Mouse (Mus musculus) brain, embryonic 14.5 days (tissue): ENCODE measurements around the gene Olfr1076. TPM values are rescaled to one million over a fixed set of nuclear protein-coding genes. Genes with fewer than 3 reads are reported as not detected.
"Not testable (repeated sequence)": the region's sequence is repeated elsewhere in the genome, so short reads cannot be mapped to it uniquely, and the experiment has no call there.

Experiments
- DNase-seq: peaks from one replicate; pipeline ENCODE4 v3.0.0-alpha.2; 2011; ENCODE audit warnings: low read depth
- CTCF ChIP-seq: fragments of 200-500 bp; IDR thresholded peaks from 2 replicates; pipeline ENCODE4 v1.5.1; 2012; ENCODE audit warnings: inconsistent platforms, mild to moderate bottlenecking, moderate library complexity, borderline replicate concordance; ENCODE audit not compliant: insufficient read depth, insufficient read length; ENCODE audit errors: extremely low read depth
- POLR2A ChIP-seq: fragments of 200-500 bp; IDR thresholded peaks from 2 replicates; pipeline ENCODE4 v1.6.1; 2012; ENCODE audit warnings: mild to moderate bottlenecking, inconsistent platforms, borderline replicate concordance; ENCODE audit not compliant: poor library complexity, insufficient read depth, insufficient read length, severe bottlenecking; ENCODE audit errors: extremely low read depth
- polyA plus RNA-seq: library from polyadenylated mRNA; depleted of rRNA; stranded (reverse); fragments of >200 nt; gene quantifications from 2 replicates; pipeline ENCODE4 v1.2.3, GENCODE M21; 2012; rRNA removed

Gene Olfr1076
- polyA plus RNA-seq, result not detected in 2 replicates

GRCm38 (mm10) chr2:86508161-86508560 is at the start of gene Olfr1076:
Gene Olfr1076, plus strand, starts transcription at chr2:86508461.
- no peak for DNase-seq
- TF ChIP-seq CTCF (no peak), POLR2A (no peak)

DNA sequence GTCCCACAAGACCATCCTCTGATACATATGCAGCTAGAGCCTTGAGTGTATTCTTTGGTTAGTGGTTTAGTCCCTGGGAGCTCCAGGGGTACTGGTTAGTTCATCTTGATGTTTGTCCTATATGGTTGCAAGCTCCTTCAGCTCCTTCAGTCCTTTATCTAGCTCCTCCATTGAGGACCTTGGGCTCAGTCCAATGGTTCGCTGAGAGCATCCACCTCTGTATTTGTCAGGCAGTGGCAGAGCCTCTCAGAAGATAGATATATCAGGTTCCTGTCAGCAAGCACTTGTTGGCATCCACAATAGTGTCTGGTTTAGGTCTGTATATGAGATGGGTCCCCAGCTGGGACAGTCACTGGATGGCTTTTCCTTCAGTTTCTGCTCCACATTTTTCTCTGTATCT is 47.8 kb upstream of the Olfr1076 start:
- TF ChIP-seq POLR2A (no peak), CTCF (no peak)
- no peak for DNase-seq

DNA sequence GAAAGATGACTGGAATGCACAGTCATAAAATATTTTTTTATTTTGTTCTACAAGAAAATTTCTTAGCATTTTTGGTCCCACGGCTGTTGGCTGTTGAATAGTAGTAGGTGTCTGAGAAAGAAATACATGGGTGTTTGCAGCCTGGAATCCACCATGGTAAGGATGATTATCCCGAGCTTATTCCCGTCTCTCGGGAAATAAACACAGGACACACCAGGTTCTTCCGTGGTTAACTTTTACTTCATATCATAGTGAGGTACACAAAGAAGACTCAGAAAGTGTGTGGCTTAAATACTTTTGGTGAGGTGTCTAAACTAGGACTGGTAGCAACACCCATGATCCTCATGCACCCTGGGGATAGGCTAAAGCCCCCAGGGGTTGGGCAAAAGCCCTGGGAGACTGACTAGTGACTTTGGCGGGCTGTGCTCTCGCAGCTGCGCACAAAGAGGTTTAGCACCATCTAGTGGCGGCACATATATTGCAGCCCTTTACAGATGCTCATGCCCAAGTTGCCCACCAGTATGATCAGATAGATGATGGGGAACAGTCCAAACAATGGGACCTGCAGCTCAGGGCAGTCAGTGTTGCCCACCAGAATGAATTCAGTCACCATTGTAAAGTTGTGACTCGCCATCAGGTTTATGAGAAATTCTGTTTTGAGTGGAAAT is 43.7 kb upstream of the Olfr1076 start:
- TF ChIP-seq POLR2A (no peak), CTCF (peak; percentile 70)
- peak; percentile 57 for DNase-seq

GRCm38 (mm10) chr2:86487286-86487685 is 21.0 kb upstream of the Olfr1076 start, which contains the start of gene Olfr228:
Gene Olfr228, minus strand, starts transcription at chr2:86487386.
- TF ChIP-seq CTCF (no peak), POLR2A (no peak)
- no peak for DNase-seq

GRCm38 (mm10) chr2:86530991-86531390 is 22.7 kb downstream of the Olfr1076 start:
- TF ChIP-seq POLR2A (no peak), CTCF (no peak)
- no peak for DNase-seq

- DNase-seq, result no peak
- no peak for TF ChIP-seq POLR2A
- TF ChIP-seq CTCF, result no peak
Observed at GRCm38 (mm10) chr2:86542380-86542779, 34.1 kb downstream of the Olfr1076 start, which contains the start of gene Olfr1079. Gene Olfr1079, minus strand, starts transcription at chr2:86542480.

DNA sequence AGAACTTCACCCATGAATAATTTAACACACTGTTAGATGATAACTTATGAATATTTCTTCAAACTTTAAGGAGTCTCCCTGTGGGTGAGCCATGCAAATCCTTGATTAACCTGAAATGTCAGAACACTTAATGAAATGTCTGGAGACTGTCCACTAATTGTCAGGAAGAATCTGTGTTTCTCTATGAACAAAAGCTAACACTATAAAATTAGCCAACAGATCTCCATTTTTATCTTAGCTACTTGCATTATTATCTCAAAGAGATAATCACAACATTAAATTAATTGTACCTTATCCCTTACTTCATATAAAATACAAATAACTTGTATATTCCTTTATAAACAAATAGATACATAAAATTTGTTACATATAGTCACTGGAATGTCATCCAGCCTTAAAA is 49.9 kb downstream of the Olfr1076 start, which contains the start of gene Olfr1080:
TSS of gene Olfr1080 (minus strand) at position 101 of the 400 bp plus-strand sequence.
- DNase-seq, result not testable (repeated sequence)

Other genes starting within 250 kb of the Olfr1076 start
- not detected in 2 replicates for gene Olfr1051, start 229.4 kb upstream of the Olfr1076 start, polyA plus RNA-seq
- not detected in 2 replicates for gene Olfr1052, start 216.0 kb upstream of the Olfr1076 start, polyA plus RNA-seq
- gene Olfr1053, start 193.2 kb upstream of the Olfr1076 start, polyA plus RNA-seq, result not detected in 2 replicates
- gene Olfr1054, start 173.0 kb upstream of the Olfr1076 start, polyA plus RNA-seq, result not detected in 2 replicates
- gene Olfr1055, start 158.2 kb upstream of the Olfr1076 start, polyA plus RNA-seq, result not detected in 2 replicates
- not detected in 2 replicates for gene Olfr1056, start 146.0 kb upstream of the Olfr1076 start, polyA plus RNA-seq
- gene Olfr1057, start 130.1 kb upstream of the Olfr1076 start, polyA plus RNA-seq, result not detected in 2 replicates
- gene Olfr1058, start 119.9 kb upstream of the Olfr1076 start, polyA plus RNA-seq, result not detected in 2 replicates
- gene Olfr1061, start 94.4 kb upstream of the Olfr1076 start, polyA plus RNA-seq, result not detected in 2 replicates
- gene Olfr1062, start 81.7 kb upstream of the Olfr1076 start, polyA plus RNA-seq, result not detected in 2 replicates
- gene Olfr1065, start 57.9 kb upstream of the Olfr1076 start, polyA plus RNA-seq, result not detected in 2 replicates
- not detected in 2 replicates for gene Olfr1066, start 52.2 kb upstream of the Olfr1076 start, polyA plus RNA-seq
- gene Olfr228, start 21.1 kb upstream of the Olfr1076 start, polyA plus RNA-seq, result not detected in 2 replicates
- gene Olfr1079, start 34.0 kb downstream of the Olfr1076 start, polyA plus RNA-seq, result not detected in 2 replicates
- gene Olfr1080, start 49.8 kb downstream of the Olfr1076 start, polyA plus RNA-seq, result not detected in 2 replicates
- not detected in 2 replicates for gene Olfr1082, start 90.5 kb downstream of the Olfr1076 start, polyA plus RNA-seq
- gene Olfr1084, start 131.3 kb downstream of the Olfr1076 start, polyA plus RNA-seq, result not detected in 2 replicates
- gene Olfr1085, start 153.6 kb downstream of the Olfr1076 start, polyA plus RNA-seq, result not detected in 2 replicates
- not detected in 2 replicates for gene Olfr1086, start 171.6 kb downstream of the Olfr1076 start, polyA plus RNA-seq
- not detected in 2 replicates for gene Olfr1087, start 189.9 kb downstream of the Olfr1076 start, polyA plus RNA-seq
- not detected in 2 replicates for gene Olfr1089, start 225.2 kb downstream of the Olfr1076 start, polyA plus RNA-seq